Mouse (Mus musculus) adrenal gland, adult 2 months (tissue): ENCODE measurements around the gene Rbm25. TPM values are rescaled to one million over a fixed set of nuclear protein-coding genes. Genes with fewer than 3 reads are reported as not detected.

ENCODE experiments used
- DNase-seq: peaks from one replicate; pipeline ENCODE4 v3.0.0; 2021
- polyA plus RNA-seq: library from polyadenylated mRNA; depleted of rRNA; stranded (reverse); fragments of >200 nt; gene quantifications from 2 replicates; pipeline ENCODE4 v1.2.3, GENCODE M21; 2012; rRNA removed
- total RNA-seq, 2 experiments: library from RNA; stranded (reverse); gene quantifications; 2 replicates each; pipeline ENCODE4 v1.2.3; 2021

Rbm25 gene
- total and polyA plus RNA-seq, 3 experiments = 17.0 to 102 (median 76.6) TPM

DNA sequence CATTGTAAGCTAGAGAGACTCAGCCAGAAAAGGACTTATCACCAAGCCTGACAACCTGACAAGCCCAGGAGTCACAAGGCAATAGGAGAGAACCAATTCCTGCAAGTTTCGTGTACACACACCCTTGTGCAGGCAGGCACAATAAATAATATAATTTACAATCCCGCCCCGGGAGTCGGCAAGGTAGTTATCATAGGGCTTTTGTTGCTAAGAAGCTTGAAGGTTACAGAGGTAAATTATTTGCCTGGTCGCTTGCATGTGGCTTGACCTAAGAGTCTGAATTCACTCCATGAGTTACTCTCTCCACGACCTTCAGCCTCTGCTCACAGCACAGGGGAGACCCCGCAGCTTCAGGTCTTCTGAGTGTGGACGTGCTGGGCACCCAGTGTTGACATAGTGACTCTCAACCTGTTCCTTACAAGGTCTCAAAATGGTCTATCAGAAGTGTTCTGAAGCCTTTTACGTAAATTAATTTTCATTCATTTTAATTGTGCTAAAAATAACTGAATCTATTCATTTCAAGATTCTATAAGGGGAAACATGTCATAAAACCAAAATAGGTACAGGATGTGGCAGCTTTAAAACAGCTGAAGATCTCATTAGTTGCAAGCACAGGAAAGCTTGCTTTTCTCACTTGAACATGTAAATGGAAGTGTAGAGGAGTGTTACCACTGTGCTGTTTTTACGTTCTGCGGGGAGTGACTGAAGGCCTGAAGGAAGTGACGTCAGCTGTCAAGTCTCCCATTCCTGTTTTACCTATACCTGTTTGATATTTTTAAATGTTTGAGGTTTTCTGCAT is 95.7 kb downstream of the Rbm25 start:
- DNase-seq = no peak

DNA sequence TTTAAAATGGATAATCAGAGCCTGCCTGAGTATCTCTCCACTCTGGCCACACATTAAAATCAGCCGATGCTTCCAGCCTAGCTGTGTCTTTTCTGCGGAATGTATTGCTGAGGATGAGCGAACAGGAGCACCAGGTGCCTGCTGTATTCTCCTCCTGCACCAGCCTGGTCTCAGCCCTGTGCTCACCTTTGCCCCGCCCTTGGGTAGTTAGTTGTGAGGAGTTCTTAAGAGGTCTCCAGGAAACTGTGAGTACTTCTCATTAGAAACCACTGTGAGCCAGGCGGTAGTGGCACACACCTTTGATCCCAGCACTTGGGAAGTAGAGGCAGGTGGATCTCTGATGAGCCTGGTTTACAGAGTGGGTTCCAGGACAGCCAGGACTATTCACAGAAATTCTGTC is 101.2 kb downstream of the Rbm25 start:
- DNase-seq = no peak

Other genes with a start within 250 kb of the Rbm25 start
- 1 to 10 TPM; 7.6 to 8.6 TPM for gene Dpf3, start 143.5 kb upstream of the Rbm25 start, total RNA-seq
- 6.6 TPM in 2 replicates for gene Dpf3, start 143.5 kb upstream of the Rbm25 start, polyA plus RNA-seq
- 10 to 100 TPM; 36.3 to 54.2 TPM for gene Dcaf4, start 110.8 kb upstream of the Rbm25 start, total RNA-seq
- gene Dcaf4, start 110.8 kb upstream of the Rbm25 start, polyA plus RNA-seq = 38.1 and 43.4 TPM in 2 replicates
- 10 to 100 TPM; 31.0 to 35.0 TPM for gene Zfyve1, start 34.0 kb upstream of the Rbm25 start, total RNA-seq
- 20.3 and 21.1 TPM in 2 replicates for gene Zfyve1, start 34.0 kb upstream of the Rbm25 start, polyA plus RNA-seq
- gene Psen1, start 56.9 kb downstream of the Rbm25 start, total RNA-seq = 10 to 100 TPM; 64.4 to 97.6 TPM
- gene Psen1, start 56.9 kb downstream of the Rbm25 start, polyA plus RNA-seq = 9.7 and 15.6 TPM in 2 replicates
- 1 to 10 TPM; 1.3 to 2.0 TPM for gene Papln, start 132.4 kb downstream of the Rbm25 start, total RNA-seq
- 5.0 and 6.1 TPM in 2 replicates for gene Papln, start 132.4 kb downstream of the Rbm25 start, polyA plus RNA-seq